Mouse (Mus musculus) small intestine, adult 2 months (tissue): ENCODE results near the gene Ccdc28b.

Source experiments
- CTCF ChIP-seq: fragments of 200-500 bp; IDR thresholded peaks from 2 replicates; pipeline ENCODE4 v1.5.1; 2012; ENCODE audit warnings: low read depth, mild to moderate bottlenecking, control low read depth, inconsistent platforms, low read length, moderate library complexity, mixed read lengths; ENCODE audit not compliant: insufficient replicate concordance, insufficient read length; ENCODE audit errors: extremely low read depth
- POLR2A ChIP-seq: fragments of 200-500 bp; IDR thresholded peaks from 2 replicates; pipeline ENCODE4 v1.6.1; 2012; ENCODE audit warnings: low read depth, mild to moderate bottlenecking, control low read depth, inconsistent platforms, low read length, moderate library complexity

GRCm38 (mm10) chr4:129614093-129614492 lies 9.7 kb downstream of the Ccdc28b start, which contains the start of gene Dcdc2b:
- TF ChIP-seq CTCF (no peak), POLR2A (no peak)
